Mouse (Mus musculus) megakaryocyte, embryonic 14.5 days (primary cell): ENCODE measurements at regions not wholly inside any gene's neighbourhood (a gene's known extent, or its start where the extent isn't known, plus 50 kb on each side); places are given as distances from the start of the nearest gene placed in this dataset.

Experiments
- FLI1 ChIP-seq: IDR thresholded peaks from 2 replicates; pipeline ENCODE4 v1.6.1; 2012; ENCODE audit warnings: low read length, inconsistent platforms, mixed read lengths
- GATA1 ChIP-seq: IDR thresholded peaks from 3 replicates; pipeline ENCODE4 v1.6.1; 2012; ENCODE audit warnings: mixed read lengths, low read length, inconsistent platforms, borderline replicate concordance

DNA sequence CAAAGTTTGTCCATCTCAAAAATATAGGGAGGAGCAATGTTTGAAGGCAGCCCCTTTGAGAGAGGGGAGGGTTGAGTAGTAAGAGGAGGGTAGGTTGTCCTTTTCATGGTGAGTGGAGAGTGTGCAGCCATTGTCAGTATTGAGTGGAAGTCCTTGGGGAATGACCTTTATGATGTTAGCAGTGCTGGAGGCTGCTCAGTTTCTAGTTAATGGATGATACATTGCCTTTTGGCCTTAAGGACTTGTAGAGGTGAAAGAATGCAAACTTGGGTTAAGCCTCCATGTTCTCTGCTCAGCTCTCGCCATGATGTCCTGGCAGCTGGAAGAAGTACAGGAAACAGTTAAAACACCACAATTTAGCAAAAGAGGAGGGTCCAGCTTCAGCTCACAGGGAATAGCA is 250.6 kb downstream of the Dmrt2 start:
- TF ChIP-seq GATA1 (no peak), FLI1 (no peak)
